Mouse (Mus musculus): Measurements from ENCODE around the gene Dcst1.

GRCm38 (mm10) chr3:89380291-89380690 lies 15.2 kb upstream of the Dcst1 start:
- TF ChIP-seq CTCF (conservative IDR thresholded peaks at IDR 0.05; ENCODE audit: low read length) (no peak), POU5F1 (IDR thresholded peaks at IDR 0.05; ENCODE audit: borderline replicate concordance, low read length) (no peak)
